Mouse (Mus musculus) embryonic fibroblast, embryonic 13.5 days (primary cell): ENCODE results near the gene Chga.

ENCODE experiments used
- CTCF ChIP-seq: IDR thresholded peaks from 2 replicates; pipeline ENCODE4 v1.5.1; 2011; ENCODE audit warnings: mild to moderate bottlenecking, control low read depth, low read length, moderate library complexity, borderline replicate concordance; ENCODE audit not compliant: insufficient read depth
- POLR2A ChIP-seq: IDR thresholded peaks from 2 replicates; pipeline ENCODE4 v1.6.1; 2011; ENCODE audit warnings: low read depth, mild to moderate bottlenecking, control low read depth, low read length, moderate library complexity

- TF ChIP-seq CTCF (no peak), POLR2A (no peak)
These were observed 3.6 kb upstream of the Chga start for GRCm38 (mm10) chr12:102551186-102551585.
